Mouse (Mus musculus): ENCODE data around the gene Rtel1.

Gene Rtel1

DNA sequence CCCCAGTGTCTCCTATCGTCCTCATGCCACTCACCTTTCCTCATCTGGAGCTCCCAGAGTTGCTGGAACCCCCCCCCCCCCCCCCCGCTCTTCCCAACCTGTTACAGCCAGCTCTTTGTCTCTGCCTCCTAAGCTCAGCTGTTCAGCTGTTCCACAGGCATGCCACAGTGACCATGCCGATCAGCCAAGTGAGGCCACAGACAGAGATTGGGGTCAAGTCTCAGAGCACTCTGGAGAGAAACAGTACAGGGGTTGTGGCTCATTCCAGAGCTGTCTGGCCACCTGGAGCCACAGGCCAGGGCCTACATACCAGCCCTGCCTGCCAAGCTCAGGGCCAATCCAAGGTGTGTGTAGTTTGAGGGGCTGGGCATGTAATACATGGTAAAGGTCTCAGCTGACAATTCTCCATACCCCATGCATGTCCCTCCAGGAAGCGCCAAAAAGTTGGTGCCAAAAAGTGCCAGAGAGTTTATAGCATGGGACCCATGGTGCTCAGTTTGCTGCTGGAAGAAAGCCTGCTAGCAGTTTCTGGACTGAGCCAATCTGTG, 67.2 kb downstream of the Rtel1 start:
- DNase-seq (ENCODE audit: low read depth, low spot score) = no peak

DNA sequence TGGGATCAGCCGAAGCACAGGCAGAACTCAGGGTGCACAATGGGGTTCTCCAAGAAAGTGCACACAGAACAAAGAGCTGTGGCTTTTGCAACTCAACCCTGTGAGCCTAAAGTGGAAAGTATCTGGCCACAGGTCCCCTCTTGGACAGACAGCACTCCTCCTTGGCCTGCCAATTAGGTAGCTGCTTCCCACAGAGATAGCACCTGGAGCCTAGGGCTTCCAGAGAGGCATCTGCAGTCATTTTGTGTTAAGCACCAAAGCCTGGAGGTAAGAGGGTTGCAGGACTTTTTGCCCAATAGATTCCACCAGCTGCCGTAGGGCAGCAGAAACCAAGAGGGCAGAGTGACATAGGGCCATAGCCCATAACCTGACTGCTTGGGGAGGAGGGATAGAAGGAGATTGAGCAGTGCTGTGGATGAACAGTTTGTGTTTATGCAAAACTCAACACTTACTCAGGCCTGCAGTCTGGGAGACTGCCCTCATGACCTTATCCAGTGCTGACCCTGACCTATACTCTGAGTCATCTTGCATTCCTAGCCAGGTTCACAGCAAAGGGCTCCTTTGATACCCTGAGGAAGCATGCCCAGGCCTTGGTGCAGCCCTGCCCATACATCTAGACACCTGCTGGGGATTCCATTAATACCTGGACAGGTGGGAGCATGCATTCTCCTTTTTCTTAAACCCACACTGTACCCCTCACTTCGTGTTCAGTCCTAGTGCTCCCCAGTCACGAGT, 70.8 kb downstream of the Rtel1 start:
- DNase-seq (ENCODE audit: low read depth, low spot score) = no peak

DNA sequence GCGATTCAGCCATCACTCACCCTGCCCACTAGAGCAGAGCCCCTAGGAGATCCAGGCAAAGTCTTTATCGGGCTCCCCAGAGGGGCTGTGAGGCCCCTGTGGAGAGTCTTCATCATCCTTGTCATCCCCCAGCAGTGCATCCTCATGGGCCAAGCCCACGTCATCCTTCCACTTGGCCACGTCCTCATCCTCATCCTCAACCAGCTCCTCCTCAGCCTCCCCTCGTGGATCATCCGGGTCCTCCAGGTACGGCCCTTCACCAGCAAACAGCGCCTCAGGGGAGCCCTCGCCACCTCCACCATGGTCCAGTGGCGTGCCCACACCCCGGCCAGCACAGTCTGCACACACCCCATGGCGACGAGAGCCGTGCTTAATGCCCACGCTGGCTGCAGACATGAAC, 71.5 kb downstream of the Rtel1 start:
- DNase-seq (ENCODE audit: low read depth, low spot score) = no peak

GRCm38 (mm10) chr2:181391541-181391940, 72.0 kb downstream of the Rtel1 start:
- DNase-seq (ENCODE audit: low read depth, low spot score) = no peak

DNA sequence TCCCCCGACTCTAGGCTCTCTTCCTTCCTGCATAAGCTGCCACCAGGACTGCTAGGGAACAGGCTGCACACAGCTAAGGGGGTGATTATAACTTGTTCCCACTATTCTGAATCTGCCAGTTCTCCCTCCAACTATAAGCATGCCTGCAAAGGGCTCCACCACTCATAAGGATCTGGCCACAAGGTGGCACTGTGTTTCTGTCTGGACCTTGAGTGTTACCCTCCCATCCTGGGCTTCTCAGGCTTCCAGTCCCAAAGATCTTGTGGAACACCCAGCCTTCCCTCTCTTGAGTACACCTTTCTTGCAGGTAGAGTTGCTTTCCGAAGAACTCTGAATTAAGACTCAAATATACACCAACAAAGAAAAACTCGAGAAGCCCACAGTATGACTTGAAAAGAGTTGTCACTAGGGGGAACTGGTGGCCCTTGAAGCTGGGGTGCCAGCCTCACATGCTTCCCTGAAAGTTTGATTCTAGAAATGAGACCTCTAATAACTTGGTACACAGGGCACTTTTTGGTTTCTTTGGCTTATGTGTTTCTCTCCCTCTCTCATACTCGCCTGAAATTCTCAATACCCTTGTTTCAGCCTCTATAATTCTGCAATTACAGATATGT, 73.2 kb downstream of the Rtel1 start:
- peak; percentile 83 for DNase-seq (ENCODE audit: low read depth, low spot score)

- DNase-seq (ENCODE audit: low read depth, low spot score) = no peak
These were observed 74.5 kb downstream of the Rtel1 start for GRCm38 (mm10) chr2:181394086-181394485.

- DNase-seq (ENCODE audit: low read depth, low spot score) = no peak
These were observed 77.7 kb downstream of the Rtel1 start for GRCm38 (mm10) chr2:181397207-181397761.

DNA sequence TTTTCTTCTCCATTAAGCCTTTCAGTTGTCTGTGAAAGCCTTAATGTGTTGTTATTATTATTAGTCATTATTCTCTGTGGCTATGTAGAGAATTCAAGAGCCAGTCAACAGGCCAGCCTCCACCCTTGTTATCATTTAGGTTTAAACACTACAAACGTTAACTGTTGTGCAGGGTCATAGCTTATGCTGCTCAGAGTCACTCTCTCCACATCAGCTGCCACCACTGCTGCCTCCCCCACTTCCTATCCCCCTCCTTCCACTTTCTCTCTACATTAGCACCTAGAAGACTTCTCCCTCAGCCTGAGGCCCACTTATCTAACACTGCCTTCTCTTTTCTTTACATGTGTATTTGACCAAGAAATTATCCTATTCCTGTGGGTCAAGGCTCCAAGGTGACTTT, 82.0 kb downstream of the Rtel1 start:
- DNase-seq (ENCODE audit: low read depth, low spot score) = no peak

- no peak for DNase-seq (ENCODE audit: low read depth, low spot score)
These were observed 84.2 kb downstream of the Rtel1 start for GRCm38 (mm10) chr2:181403722-181404121.
